Mouse (Mus musculus): ENCODE measurements at regions not wholly inside any gene's neighbourhood (a gene's known extent, or its start where the extent isn't known, plus 50 kb on each side); places are given as distances from the start of the nearest gene placed in this dataset.

GRCm38 (mm10) chr12:118410917-118411316 lies 109.7 kb upstream of the Sp4 start:
- Histone ChIP-seq H3K27me3 (ENCODE audit: control insufficient read depth in 1 of 2, insufficient read depth in 2 of 2, low read length in 2 of 2) (no peaks in the 10 kb centered on the region), H3K27ac (ENCODE audit: control insufficient read depth, low read depth, low read length) (no peak overlapping the region), H3K4me3 (ENCODE audit: control insufficient read depth in 1 of 2, insufficient read depth in 1 of 2, low read depth in 2 of 2, low read length in 2 of 2) (no peak overlapping the region), H3K4me1 (ENCODE audit: control insufficient read depth in 1 of 2, insufficient read depth in 2 of 2, low read length in 2 of 2) (no peaks in the 10 kb centered on the region), H3K36me3 (ENCODE audit: control insufficient read depth in 1 of 2, insufficient read depth in 2 of 2, low read length in 2 of 2) (no peaks in the 10 kb centered on the region), H3K9me3 (replicated peaks; ENCODE audit: insufficient read depth, low read length) (no peaks in the 10 kb centered on the region), H3K9ac (ENCODE audit: control insufficient read depth, low read depth, low read length, poor library complexity, severe bottlenecking) (no peak overlapping the region), H3K79me2 (ENCODE audit: control insufficient read depth, insufficient read depth, low read length, poor library complexity) (no peaks in the 10 kb centered on the region)
- no peak for TF ChIP-seq RAD21 (IDR thresholded peaks at IDR 0.05; ENCODE audit: low read depth, low read length)
- no peak for TF ChIP-seq ZNF384 (IDR thresholded peaks at IDR 0.05; ENCODE audit: low read depth, low read length)
- no peak for TF ChIP-seq JUND (IDR thresholded peaks at IDR 0.05; ENCODE audit: low read depth, low read length)
- no peak for TF ChIP-seq POLR2AphosphoS2 (IDR thresholded peaks at IDR 0.05; ENCODE audit: low read length)
- TF ChIP-seq RCOR1 (IDR thresholded peaks at IDR 0.05; ENCODE audit: low read depth, low read length), result no peak
- no peak for TF ChIP-seq MEF2A (IDR thresholded peaks at IDR 0.05; ENCODE audit: extremely low read depth, insufficient replicate concordance, low read depth, low read length, poor library complexity, severe bottlenecking)
- TF ChIP-seq SMC3 (IDR thresholded peaks at IDR 0.05; ENCODE audit: low read depth, low read length), result no peak
- no peak for TF ChIP-seq ELF1 (IDR thresholded peaks at IDR 0.05; ENCODE audit: low read depth, low read length)
- no peak for TF ChIP-seq E2F4 (IDR thresholded peaks at IDR 0.05; ENCODE audit: borderline replicate concordance, low read depth, low read length)
- TF ChIP-seq USF1 (IDR thresholded peaks at IDR 0.05; ENCODE audit: low read depth, low read length), result no peak
- TF ChIP-seq ETS1 (IDR thresholded peaks at IDR 0.05; ENCODE audit: low read depth, low read length), result no peak
- no peak for TF ChIP-seq ZKSCAN1 (IDR thresholded peaks at IDR 0.05; ENCODE audit: low read depth, low read length)
- TF ChIP-seq POLR2A (IDR thresholded peaks at IDR 0.05; ENCODE audit: control insufficient read depth in 1 of 2, insufficient read depth in 1 of 2, low read depth in 1 of 2, low read length in 2 of 2, poor library complexity in 1 of 2), result no peak
- no peak for TF ChIP-seq MAFK (IDR thresholded peaks at IDR 0.05; ENCODE audit: borderline replicate concordance, low read depth, low read length)
- DNase-seq (ENCODE audit: low read depth, low spot score), result no peak

DNA sequence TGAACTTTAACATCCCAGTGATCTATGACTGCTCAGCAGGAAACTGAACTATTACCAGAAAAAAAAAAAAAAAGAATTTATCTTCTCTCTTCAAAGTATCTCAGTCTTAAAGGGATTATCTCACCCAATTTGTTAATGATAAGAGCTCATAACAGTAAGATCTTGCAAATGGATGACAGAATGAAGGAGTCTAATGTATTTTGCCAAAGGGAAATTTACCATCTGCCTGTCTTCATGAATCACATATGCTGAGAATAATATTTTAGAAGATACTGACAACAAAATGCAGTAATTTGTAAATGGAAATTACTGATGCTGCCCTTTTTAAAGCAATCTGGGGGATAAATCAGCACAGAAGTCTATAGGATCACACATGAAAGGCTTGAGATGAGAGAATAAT lies 103.9 kb upstream of the Sp4 start:
- Histone ChIP-seq H3K4me1 (ENCODE audit: control insufficient read depth in 1 of 2, insufficient read depth in 2 of 2, low read length in 2 of 2) (no peaks in the 10 kb centered on the region), H3K36me3 (ENCODE audit: control insufficient read depth in 1 of 2, insufficient read depth in 2 of 2, low read length in 2 of 2) (no peaks in the 10 kb centered on the region), H3K27me3 (ENCODE audit: control insufficient read depth in 1 of 2, insufficient read depth in 2 of 2, low read length in 2 of 2) (no peaks in the 10 kb centered on the region), H3K27ac (ENCODE audit: control insufficient read depth, low read depth, low read length) (no peak overlapping the region), H3K4me3 (ENCODE audit: control insufficient read depth in 1 of 2, insufficient read depth in 1 of 2, low read depth in 2 of 2, low read length in 2 of 2) (no peak overlapping the region), H3K9ac (ENCODE audit: control insufficient read depth, low read depth, low read length, poor library complexity, severe bottlenecking) (no peak overlapping the region), H3K79me2 (ENCODE audit: control insufficient read depth, insufficient read depth, low read length, poor library complexity) (no peaks in the 10 kb centered on the region), H3K9me3 (replicated peaks; ENCODE audit: insufficient read depth, low read length) (no peaks in the 10 kb centered on the region)
- DNase-seq (ENCODE audit: low read depth, low spot score), result no peak
- TF ChIP-seq ZMIZ1 (IDR thresholded peaks at IDR 0.05; ENCODE audit: low read depth, low read length), result no peak
- TF ChIP-seq CHD2 (IDR thresholded peaks at IDR 0.05; ENCODE audit: low read length), result no peak
- no peak for TF ChIP-seq SIN3A (IDR thresholded peaks at IDR 0.05; ENCODE audit: low read length)
- TF ChIP-seq MEF2A (IDR thresholded peaks at IDR 0.05; ENCODE audit: extremely low read depth, insufficient replicate concordance, low read depth, low read length, poor library complexity, severe bottlenecking), result no peak
- no peak for TF ChIP-seq MAFK (IDR thresholded peaks at IDR 0.05; ENCODE audit: borderline replicate concordance, low read depth, low read length)
